Mouse (Mus musculus) kidney, adult 8-10 months (tissue): Measurements from ENCODE around the gene Lhx8.

ENCODE experiments used
- DNase-seq, 2 experiments: peaks; one replicate each; pipeline ENCODE4 v3.0.0; 2022

Gene Lhx8

DNA sequence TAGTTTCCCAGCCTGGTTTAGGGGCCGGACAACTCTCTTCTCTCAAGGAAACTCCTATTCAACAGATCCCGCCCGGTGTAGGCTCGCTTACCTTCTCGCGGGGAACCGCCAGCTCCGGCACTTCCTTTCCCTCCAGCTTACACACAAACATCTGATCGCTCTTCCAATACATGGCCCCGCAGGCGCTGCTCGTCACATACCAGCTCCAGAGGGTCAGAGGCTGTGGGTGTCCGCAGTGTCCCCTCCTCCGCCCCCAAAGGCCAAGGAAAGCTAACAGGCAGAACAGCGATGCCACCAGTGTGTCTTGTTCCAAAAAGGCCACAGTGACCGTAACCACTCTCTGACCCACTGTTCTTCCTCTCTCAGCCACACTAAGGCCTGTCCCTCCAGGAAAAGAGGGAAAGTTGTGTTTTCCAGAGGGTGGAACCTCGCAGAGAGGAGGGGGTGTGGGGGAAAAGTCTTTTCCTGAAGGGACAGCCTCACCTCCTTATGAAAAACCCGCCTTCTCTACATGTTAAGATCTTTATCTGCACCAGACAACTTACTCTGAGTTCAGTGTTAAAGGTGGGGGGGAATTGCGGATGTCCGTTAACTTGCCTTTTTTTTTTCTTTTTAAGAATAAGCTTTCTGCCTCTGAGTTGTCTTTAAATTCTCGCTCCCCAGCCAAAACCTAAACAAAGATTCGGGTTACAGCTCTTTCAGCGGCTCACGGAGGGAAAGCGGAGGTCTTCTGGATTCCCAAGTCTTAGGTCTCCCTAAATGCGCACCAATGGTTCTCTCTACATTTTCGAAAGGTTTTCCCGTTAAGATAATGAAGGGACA is at the start of gene Lhx8:
Gene Lhx8, minus strand, starts transcription at position 479 of the 822 bp plus-strand sequence.
- peak in 1 of 2 experiments; percentile 9 for DNase-seq

DNA sequence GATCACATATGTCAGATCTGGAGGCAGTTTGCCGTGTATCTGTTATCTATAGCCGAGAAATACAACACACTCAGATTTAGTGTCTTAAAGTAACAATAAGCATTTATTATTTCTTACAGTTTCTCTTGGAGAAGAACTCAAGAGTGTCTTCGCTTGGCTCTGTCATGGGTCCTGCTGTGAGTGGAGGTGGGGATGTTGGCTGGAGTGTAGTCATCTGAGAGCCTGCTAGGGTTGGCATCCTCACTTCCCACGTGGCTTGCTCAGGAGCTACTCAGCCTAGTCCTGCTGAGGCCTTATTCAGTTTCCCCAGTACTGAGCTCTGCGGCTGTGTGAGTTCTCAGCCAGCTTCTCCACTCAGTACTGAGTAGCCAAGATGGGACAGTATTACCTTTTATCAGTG is 43.1 kb upstream of the Lhx8 start:
- DNase-seq: no peak

DNA sequence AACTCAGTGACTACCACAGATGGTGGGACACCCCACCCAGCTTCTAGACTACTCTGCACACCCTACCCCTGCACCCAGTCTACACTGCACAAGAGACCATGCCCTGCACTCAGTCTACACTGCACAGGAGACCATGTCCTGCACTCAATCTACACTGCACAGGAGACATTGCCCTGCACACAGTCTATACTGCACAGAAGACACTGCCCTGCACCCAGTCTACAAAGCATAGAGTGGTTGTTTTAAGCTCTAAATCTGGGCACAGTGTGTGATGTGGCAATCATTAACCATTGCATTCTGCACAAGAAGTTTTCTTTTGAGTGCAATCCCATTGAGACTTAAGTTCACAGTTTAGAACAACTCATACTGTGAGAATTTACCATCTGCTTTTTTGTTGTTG is 42.2 kb upstream of the Lhx8 start:
- DNase-seq: peak; percentile 22 to 38

DNA sequence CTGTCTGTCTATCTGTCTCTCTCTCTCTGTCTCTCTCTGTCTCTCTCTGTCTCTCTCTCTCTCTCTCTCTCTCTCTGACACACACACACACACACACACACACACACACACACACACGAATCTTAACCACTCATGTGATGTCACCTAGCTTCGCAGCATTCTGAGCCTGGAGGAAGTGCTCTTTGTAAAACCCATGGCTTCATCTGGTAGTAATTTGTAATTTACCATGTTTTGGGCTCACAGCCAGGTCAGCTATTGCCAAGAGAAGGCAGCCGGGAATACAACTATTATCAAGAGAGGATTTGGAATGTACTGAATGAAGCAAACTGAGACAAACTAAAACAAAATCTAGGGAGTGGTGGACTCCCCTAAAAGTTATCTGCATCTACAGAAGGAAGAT is 36.9 kb upstream of the Lhx8 start:
- no peak for DNase-seq

DNA sequence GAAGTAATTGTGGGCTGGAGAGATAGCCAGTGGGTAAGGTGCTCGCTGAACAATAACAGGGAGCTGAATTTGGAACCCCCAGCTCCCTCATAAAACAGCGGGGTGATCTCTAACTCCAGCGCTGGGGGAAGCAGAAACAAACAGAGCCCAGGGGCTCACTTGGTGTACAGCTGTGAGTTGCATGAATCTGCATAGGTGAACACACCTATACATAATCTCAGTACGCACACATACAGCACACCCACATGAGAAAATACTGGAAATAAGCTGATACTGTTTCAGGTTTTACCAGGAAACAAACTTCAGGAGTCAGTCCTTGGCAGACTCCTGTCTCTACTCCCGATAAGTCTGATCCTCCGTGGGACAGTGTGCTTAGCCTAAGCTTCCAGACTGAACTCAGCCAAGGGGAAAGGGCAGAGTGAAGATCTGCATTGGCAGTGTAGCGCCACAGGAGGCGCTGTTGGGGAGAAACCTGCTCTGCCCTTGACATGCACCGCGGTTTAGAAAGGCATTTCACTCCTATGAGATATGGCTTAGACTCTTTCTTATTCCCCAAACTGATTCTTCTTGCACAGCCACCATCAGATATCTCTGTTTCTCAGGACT is 34.2 kb upstream of the Lhx8 start:
- peak; percentile 2 to 47 for DNase-seq

DNA sequence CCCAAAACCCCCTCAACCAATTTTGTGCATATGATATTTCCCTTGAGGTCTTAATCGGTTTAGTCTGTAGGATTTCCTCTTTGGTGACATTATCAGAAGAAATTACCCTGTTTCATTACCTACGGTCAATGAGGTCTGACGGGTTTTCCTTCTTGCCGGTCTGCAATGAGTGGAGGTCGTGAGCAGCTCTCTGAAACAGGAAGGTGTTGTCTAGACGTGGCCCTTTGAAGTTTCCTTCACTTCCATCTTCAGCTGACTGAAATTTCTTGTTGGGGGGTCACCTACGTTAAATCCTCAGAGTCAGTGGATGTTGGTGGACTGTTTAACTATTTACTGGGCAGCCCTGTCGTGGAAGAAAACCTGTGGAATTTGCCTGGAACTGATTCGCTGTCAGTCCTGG is 33.0 kb upstream of the Lhx8 start:
- no peak for DNase-seq

DNA sequence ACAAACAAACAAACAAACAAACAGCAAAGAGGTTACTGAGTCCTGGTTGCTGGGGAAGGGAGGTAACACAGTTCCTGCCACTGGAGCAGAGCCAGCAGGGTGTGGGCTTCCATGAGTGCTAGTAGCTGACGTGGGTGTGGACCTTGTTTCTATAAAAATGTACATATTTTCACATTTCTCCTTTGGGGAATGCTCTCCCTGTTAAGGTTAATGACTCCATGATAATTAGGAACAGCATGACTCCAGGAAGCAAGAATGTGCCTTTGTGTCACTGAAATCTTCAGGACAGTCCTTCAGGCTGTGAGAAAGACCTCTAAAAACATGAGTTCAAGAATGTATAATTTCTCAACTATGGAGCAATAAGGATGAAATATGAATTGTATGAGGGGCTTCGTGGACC is 28.8 kb upstream of the Lhx8 start:
- no peak for DNase-seq

DNA sequence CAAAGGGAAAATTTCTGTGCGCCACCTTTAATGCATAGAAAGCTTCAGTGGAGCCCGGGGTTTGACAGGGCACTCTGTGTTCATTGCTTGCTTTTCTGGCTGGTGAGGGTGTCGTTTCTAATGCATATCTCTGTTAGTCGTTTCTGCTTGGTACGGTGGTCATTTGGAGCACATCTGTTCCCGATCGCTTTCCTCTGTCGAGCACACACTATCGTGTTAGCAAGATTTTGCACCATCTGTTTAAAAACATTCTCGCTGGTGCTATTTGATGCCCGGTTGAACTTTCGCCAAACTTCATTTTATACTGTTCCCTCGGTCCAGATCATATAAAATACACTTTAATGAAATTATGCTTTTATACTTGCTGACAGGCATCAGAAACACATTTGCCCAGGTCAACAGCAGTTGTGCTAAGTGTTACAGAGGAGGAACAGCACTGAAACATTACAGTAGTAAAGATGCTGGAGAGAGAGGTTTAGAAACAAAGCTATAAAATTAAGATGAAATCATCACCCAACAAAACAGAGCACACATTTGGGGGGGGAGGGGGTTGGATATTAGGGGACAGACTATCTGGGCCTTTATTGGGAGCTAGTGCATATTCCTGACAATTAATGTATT is 9.9 kb upstream of the Lhx8 start:
- no peak for DNase-seq

DNA sequence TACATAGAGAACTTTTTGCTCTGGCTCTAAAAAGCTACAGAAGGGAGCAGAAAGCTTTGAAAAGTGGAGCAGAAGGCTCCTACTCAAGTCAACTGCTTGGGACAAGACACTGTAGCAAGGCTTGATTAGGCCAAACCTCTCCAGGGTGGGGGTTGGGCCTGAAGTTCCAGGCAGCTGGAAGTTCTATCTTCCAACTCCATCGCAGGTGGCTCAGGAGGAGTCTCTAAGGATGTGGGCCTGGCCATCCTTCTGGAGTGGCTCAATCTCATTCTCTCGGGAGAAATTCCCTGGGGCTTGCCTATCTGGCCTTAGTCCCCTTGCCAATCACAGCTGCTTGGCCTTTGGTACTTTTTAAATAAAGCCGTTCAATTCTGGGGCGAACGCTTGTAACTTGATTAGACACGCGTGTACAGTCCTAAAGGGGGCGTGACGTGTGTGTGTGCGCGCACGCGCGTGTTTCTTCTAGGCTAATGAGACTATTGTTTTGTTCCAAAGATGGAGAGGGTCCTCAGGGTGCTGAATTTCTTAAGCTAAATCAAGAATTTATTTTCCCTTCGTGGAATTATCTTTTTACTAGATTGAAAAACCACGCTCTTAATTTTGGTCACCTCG is 9.3 kb upstream of the Lhx8 start:
- no peak for DNase-seq

DNA sequence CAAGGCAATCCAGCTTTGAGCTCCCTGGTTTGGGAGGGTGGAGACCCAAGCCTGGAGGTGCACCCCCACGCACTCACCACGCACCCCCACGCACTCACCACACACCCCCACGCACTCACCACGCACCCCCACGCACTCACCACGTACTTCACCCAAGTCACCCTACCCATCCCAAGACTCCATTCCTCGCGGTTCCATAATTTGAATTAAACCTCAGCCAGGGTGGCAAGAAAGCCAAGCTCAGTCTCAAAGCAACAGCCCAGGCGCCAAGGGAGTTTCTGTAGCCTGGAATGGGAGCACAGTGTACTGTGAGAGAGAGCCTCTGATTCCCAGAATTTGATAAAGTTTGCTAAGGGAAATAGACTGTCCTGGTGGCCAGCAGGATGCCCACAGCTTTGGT is 4.3 kb upstream of the Lhx8 start:
- DNase-seq: no peak

DNA sequence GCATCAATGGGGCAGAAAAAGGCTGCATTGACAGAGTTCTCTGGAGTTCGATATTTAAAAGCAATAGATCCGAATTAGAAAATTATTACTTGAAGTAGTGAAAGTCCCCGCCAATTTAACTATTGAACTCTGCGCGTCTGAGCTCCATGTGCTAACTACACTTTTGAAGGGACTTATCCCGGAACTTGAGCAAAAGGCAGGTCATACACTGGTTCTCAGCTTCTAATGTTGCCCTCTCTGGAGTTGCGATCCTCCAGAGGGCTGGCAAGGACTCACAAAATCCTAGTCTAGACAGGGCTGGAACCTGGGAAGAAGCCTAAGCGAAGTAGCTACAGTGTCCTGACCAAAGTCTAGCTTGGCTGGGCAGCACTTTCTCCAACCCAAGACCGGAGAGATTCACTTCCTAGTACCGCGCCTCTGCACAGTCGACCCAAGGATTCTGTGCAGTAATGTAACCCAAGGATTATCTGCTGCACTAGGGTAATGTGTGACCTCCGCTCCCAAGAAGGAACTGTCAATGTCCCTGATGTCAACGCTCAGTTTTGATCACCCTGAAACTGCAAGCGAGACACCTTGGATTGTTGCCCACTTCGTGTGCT is 3.0 kb upstream of the Lhx8 start:
- no peak for DNase-seq

DNA sequence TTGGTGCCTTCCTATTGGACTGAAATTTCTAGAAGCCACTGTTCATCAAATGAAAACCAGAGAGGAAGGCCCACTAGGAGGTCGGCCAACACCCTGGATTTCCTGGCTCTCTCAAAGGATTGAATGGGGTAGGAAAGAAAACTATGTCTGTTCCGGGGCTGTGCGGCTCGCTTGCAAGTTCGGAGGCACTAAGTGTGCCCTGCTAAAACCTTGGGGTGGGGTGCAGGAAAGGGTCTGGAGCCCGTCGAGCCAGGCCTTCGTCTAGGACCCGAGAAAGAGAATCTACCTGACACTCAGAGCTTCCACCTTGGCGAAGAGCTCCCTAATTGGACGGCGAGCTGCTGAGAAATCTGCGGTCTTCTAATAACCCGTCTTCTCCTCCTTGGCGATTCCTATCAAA is 2.5 kb upstream of the Lhx8 start:
- no peak for DNase-seq

DNA sequence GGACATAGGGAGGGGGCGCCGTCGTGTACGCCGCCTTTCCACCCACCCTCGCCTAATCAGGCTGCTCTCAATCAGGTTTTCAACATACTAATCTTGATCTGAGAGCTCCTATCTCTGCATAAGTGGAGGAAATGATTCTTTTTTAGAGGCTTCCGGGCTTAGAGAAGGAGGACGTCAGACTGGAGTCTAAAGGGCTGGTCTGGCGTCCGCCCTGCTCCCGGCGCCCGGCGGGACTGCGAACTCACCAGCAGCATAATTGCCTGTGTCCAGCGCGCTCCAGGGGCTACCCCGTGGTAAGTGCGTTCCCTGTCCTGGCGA is 1.7 kb upstream of the Lhx8 start:
- peak in 1 of 2 experiments; percentile 11 for DNase-seq

DNA sequence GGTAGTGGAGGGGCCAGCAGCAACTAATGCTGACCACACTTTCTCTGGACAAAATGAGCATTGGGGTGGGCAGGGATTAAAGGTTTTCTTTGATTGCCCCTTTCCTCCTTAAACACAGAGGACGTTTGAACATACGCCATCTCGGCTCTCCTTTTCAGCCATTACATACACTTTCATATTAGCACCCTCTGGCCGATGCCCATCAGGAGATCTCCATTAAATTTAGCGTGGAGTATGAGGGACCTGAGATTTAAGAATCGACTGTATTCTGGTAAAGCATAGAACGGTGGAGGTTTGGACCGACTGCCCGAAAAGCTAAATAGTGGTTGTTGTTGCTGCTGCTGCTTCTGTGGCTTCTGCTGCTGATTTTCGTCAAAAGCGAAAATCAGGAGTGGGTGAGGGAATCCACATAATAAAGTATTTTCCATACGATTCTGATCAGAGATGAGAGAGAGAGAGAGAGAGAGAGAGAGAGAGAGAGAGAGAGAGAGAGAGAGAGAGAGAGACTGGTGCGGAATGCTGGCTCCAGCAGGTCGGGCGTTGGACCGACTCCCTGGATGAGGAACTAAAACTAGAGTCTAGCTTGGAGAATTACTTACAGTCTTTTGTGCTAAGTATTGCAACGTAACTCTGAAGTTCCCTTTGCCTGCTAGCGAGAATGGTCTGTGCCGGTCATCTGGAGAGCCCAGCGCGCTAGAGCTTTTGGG is 1.2 kb upstream of the Lhx8 start:
- DNase-seq: peak in 1 of 2 experiments; percentile 5

DNA sequence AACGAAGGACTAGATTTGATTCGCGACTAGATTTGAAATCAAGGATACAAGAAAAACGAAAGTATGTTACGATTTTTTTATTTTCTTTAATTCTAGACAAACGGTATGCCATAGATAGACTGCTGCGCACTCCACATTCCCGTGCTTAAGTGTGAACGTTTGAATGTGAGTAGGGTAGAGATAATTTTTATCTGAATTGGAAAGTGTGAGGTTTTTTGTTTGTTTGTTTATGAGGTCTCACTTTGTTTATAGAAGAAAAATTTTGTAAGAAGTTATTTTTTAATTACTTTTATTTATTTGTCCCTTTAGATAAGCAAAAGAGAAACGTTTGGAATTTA is 513 bp upstream of the Lhx8 start:
- no peak for DNase-seq

DNA sequence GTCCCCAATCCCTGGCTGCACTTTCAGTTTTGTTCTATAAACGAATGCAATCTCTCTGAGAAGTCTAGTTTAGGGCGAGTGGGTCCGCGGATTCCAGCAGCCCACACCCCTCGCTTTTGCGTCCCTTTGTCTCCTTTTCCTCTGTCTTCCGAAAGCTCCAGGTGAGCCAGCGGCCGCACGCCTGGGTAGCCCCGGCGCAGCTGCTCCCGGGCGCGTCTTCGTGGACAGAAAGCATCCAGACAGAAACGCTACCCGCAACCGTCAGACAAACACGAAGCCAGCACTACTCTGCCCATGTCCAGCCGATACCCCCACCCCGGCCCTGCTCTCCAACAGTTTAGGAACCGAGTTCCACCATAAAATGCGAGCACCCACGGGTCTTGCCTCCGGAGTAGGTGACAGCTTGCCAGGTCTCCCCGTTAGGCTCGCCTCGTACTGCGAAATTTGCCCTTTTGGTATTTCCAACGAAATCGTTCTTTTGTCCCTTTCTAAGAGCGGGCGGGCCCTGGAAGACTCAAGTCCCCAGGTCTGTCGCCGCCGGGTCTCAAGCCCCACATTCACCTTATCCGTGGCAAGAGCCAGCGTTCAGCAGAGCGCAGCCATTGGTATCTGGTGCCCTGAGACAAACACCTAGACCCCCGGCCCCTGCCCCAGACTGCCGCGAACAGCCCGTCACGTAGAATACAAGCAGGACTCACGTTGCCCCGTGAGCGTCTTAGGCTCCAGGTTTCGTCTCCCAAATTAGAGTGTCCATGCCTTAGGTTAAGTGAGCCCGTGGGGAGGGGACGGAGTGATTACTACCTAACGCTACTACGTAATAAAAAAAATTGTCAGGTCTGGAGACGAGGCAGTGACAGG is 907 bp downstream of the Lhx8 start:
- peak in 1 of 2 experiments; percentile 13 for DNase-seq

DNA sequence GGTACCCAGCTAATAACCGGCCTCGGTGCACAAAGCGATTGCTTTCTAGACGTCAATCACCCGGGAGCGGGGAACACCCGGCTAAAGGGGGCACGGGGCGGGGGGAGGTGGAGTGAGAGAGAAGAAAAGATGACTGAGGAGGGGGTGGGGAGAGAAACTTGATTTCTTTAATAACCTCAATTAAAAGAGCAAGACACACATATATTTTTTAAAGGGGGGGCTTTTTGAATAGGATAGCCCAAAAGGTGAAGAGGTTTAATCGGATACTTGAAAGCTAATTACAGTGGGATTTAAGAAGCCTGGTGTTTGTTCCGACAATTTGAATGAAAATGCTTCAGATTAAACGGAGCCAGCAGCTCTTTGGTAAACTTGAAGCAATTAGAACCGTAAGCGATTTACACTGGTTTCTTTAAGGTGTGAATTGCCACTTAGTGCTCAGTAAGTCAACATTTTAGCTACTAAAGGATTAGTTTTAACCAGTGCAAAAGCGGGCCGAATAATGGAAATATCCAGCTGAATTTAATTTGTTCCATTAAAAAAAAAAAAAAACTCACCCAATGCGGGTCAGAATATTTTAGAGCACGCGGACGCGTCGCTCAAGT is 1.6 kb downstream of the Lhx8 start:
- DNase-seq: peak in 1 of 2 experiments; percentile 4

DNA sequence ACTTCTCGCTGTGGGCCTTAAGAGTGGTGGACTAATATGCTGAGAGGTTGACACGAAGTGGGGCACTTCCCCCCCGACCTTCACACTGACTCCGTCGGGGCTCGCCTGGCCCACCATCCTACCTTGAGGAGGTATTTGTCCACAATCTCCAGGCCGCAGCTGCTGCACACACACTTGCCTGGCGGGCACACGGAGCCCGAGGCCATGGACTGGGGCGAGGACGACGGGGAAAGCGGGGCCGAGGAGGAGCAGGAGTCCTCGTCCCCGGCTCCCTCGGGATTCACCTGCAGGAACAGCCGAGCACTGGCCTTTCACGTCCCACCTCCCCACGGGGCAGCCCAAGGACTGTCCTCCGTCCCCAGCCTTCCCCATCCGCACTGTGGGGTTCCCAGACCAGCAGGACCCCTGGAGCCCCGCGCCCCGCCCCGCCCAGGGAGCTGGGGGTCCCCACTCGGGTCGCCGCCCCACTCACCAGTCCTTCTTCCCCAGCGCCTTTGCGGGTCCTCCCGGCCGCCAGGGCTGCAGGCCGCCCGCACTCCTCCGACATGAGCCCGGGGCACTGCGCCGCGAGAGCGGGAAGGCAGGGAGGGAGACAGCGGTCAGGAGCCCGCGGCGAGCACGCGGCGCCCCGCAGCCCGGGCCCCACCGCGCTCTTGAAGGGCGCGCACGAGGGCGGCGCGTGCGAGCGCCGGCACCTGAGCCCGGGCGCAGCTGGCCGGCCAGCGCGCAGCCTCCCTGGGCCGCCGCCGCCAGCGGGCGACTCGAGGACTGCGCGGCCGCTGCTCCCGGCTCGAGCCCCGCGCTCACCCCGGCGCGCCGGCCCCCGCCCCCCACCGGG is 2.4 kb downstream of the Lhx8 start:
- DNase-seq: no peak

DNA sequence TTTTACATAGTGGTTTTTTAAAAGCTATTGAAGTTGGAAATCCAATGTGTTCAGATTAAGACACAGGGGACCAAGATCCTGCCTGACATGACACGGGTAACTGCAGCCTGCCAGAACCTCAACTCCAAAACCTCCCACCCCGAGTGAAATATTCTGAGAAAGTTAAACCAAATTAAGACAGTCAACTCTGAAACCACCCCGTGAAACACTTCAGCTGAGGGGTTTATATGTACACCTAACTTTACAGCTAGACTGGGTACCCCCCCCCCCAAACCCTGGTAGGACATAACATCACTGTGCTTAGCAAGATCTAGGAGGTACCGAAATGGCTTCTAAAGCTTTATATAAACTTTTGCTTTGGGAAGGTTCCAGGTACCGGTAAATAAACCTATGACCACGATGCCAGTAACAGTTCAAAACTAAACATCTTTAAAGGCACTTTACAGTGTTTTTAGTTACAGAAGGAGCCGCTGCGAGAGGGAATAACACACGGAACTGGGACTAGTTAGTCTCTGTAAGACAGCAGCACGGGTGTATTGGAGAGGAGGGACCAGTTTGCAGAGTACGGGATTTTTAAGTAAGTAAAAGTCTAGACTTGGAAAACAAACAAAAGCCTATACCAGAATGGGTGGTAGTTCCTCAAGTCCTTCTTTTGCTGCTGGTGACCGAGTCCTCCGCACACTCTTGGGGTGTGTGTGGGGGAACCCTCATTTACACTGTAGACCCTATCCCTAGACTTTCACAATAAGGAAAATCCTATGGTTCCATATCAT is 3.2 kb downstream of the Lhx8 start:
- DNase-seq: no peak
